ENCODE assay signal across 21 mouse cellular contexts in genomic region chr6:94829246-94829645, GRCm38 (mm10).
DNase-seq lines count a peak whose midpoint lies in the region; ATAC-seq lines count a peak whose summit lies in the region.
"Had no signal": no experiment of that assay in that cellular context is flagged by ENCODE, and none has a peak within 500 bp of the region (broad histone marks: within the 10 kb centered on the region; RNA-seq: fewer than 3 reads in every experiment).

No protein-coding gene starts in this region.

- no peak overlapping the region for H3K27ac ChIP-seq in midbrain, embryonic 11.5 days (ENCODE audit: low read depth, low read length)
- H3K27ac ChIP-seq in midbrain, embryonic 10.5 days (replicated peaks), result no peak overlapping the region
- H3K27ac ChIP-seq: gastrocnemius, adult 2 months; hindbrain, embryonic 15.5 days; layer of hippocampus, adult 2 months; liver, embryonic 13.5 days had no signal

- no peaks in the 10 kb centered on the region for H3K36me3 ChIP-seq in midbrain, embryonic 11.5 days (ENCODE audit: control insufficient read depth, insufficient read depth, low read length)
- no peaks in the 10 kb centered on the region for H3K36me3 ChIP-seq in midbrain, embryonic 10.5 days
- H3K36me3 ChIP-seq: hindbrain, embryonic 15.5 days; liver, embryonic 13.5 days had no signal

- H3K9me3 ChIP-seq in midbrain, embryonic 11.5 days (ENCODE audit: control insufficient read depth, low read length), result no peaks in the 10 kb centered on the region
- no peaks in the 10 kb centered on the region for H3K9me3 ChIP-seq in midbrain, embryonic 10.5 days (replicated peaks)
- H3K9me3 ChIP-seq: hindbrain, embryonic 15.5 days; liver, embryonic 13.5 days had no signal

- no peaks in the 10 kb centered on the region for H3K27me3 ChIP-seq in midbrain, embryonic 11.5 days (ENCODE audit: control insufficient read depth, insufficient read depth, low read length)
- H3K27me3 ChIP-seq in midbrain, embryonic 10.5 days (ENCODE audit: low read depth, poor library complexity, severe bottlenecking), result no peaks in the 10 kb centered on the region
- H3K27me3 ChIP-seq: hindbrain, embryonic 15.5 days; liver, embryonic 13.5 days had no signal

- H3K4me3 ChIP-seq in midbrain, embryonic 11.5 days (ENCODE audit: low read depth, low read length), result no peak overlapping the region
- H3K4me3 ChIP-seq in midbrain, embryonic 10.5 days, result no peak overlapping the region
- H3K4me3 ChIP-seq: gastrocnemius, adult 2 months; hindbrain, embryonic 15.5 days; layer of hippocampus, adult 2 months; liver, embryonic 13.5 days had no signal

- no peak overlapping the region for H3K9ac ChIP-seq in midbrain, embryonic 11.5 days (ENCODE audit: low read length)
- H3K9ac ChIP-seq: hindbrain, embryonic 15.5 days; liver, embryonic 13.5 days had no signal

- H3K4me1 ChIP-seq in midbrain, embryonic 11.5 days (ENCODE audit: control insufficient read depth, insufficient read depth, low read length), result no peaks in the 10 kb centered on the region
- 0 out of 2 replicates have a peak, but pooled peaks cover 2% of the 10 kb centered on the region for H3K4me1 ChIP-seq in midbrain, embryonic 10.5 days
- H3K4me1 ChIP-seq: hindbrain, embryonic 15.5 days; liver, embryonic 13.5 days had no signal

- 91% methylated on average over 5 of the region's 5 CpGs for WGBS in midbrain, embryonic 11.5 days
- WGBS in midbrain, embryonic 10.5 days, result 85% methylated on average over 5 of the region's 5 CpGs

- DNase-seq in frontal cortex, adult 2 months (ENCODE audit: extremely low spot score in 1 of 2, low spot score in 1 of 2), result peak; percentile 39 to 59
- DNase-seq in frontal cortex, postnatal 25 days (ENCODE audit: low spot score in 2 of 2), result no peak
- DNase-seq in midbrain, embryonic 11.5 days (ENCODE audit: low spot score, missing footprints), result peak; percentile 14
- DNase-seq in midbrain, embryonic 10.5 days (ENCODE audit: low spot score), result no peak
- peak; percentile 79 for DNase-seq in brain, adult 2 months (ENCODE audit: low read depth, low spot score)
- DNase-seq in right cerebral cortex, postnatal 36 days (ENCODE audit: low spot score in 2 of 2), result peak; percentile 13 to 42
- no peak for DNase-seq in layer of hippocampus, postnatal 36 days
- DNase-seq: adrenal gland, postnatal 25 days; cerebellum, adult 9-10 months; gastrocnemius, adult 2 months; kidney, adult 2 months; kidney, postnatal 14 days; liver, embryonic 13.5 days; lung, adult 2 months; lung, postnatal 14 days; midbrain, embryonic 14.5 days; thymus, postnatal 25 days had no signal

- ATAC-seq in midbrain, embryonic 11.5 days (ENCODE audit: low FRiP score), result no peak
- ATAC-seq: forebrain, embryonic 14.5 days had no signal

- H3K4me2 ChIP-seq in midbrain, embryonic 11.5 days, result no peak overlapping the region
- H3K4me2 ChIP-seq: heart, embryonic 11.5 days; hindbrain, embryonic 15.5 days; liver, embryonic 13.5 days had no signal

Comparison
In these comparisons a context has a peak if more than half of its experiments do, and no peak if none do; other contexts are left out.
1. DNase-seq: peak in frontal cortex, adult 2 months (2 of 2), midbrain, embryonic 11.5 days (single experiment), brain, adult 2 months (single experiment) and right cerebral cortex, postnatal 36 days (2 of 2); none in frontal cortex, postnatal 25 days (0 of 2), midbrain, embryonic 10.5 days (single experiment) and layer of hippocampus, postnatal 36 days (0 of 2).